Mouse (Mus musculus) lung, embryonic 16.5 days (tissue): ENCODE results near the gene Csnk2a1. TPM values are rescaled to one million over a fixed set of nuclear protein-coding genes. Genes with fewer than 3 reads are reported as not detected.
"Not testable (repeated sequence)": the region's sequence is repeated elsewhere in the genome, so short reads cannot be mapped to it uniquely, and the experiment has no call there.

Experiments
- ATAC-seq: fragments of 200-750 bp; cut with Nextera tagmentation; 2 replicates; pipeline ENCODE4 v1.8.0; 2017; ENCODE audit warnings: low read depth, mild to moderate bottlenecking, moderate library complexity
- H3K27ac ChIP-seq: fragments of 300-500 bp; sonication (generic); 2 replicates; pipeline ENCODE4 v1.5.1; 2014; ENCODE audit warnings: mild to moderate bottlenecking, control low read depth, low read length
- H3K27me3 ChIP-seq: fragments of 300-500 bp; sonication (generic); 2 replicates; pipeline ENCODE4 v1.6.1; 2014; ENCODE audit warnings: low read depth, low read length, mixed read lengths; ENCODE audit not compliant: control insufficient read depth, insufficient read depth
- H3K36me3 ChIP-seq: fragments of 300-500 bp; sonication (generic); 2 replicates; pipeline ENCODE4 v1.6.1; 2014; ENCODE audit warnings: low read length; ENCODE audit not compliant: control insufficient read depth, insufficient read depth
- H3K4me1 ChIP-seq: fragments of 300-500 bp; sonication (generic); replicated peaks from 2 replicates; pipeline ENCODE4 v1.6.1; 2014; ENCODE audit warnings: low read length, mixed read lengths; ENCODE audit not compliant: control insufficient read depth, insufficient read depth
- H3K4me2 ChIP-seq: fragments of 300-500 bp; sonication (generic); 2 replicates; pipeline ENCODE4 v1.6.1; 2014; ENCODE audit warnings: low read depth, low read length, control low read depth
- H3K4me3 ChIP-seq: fragments of 300-500 bp; sonication (generic); 2 replicates; pipeline ENCODE4 v1.5.1; 2014; ENCODE audit warnings: mild to moderate bottlenecking, low read length, control low read depth
- H3K9ac ChIP-seq: fragments of 300-500 bp; sonication (generic); 2 replicates; pipeline ENCODE4 v1.6.1; 2014; ENCODE audit warnings: low read length, control low read depth
- H3K9me3 ChIP-seq: fragments of 300-500 bp; sonication (generic); 2 replicates; pipeline ENCODE4 v1.6.1; 2016; ENCODE audit warnings: low read length; ENCODE audit not compliant: control insufficient read depth
- WGBS: fragments of 180-500 bp; shearing (Covaris S2); extraction: QIAGEN DNeasy Blood & Tissue Kit; methylation state at CpG from one replicate; pipeline ENCODE4 v1.1.7; 2014; 5-methylcytosine and 5-hydroxymethylcytosine counted together
- polyA plus RNA-seq: library from polyadenylated mRNA; unstranded; fragments of >200 nt; fragmentation: Nextera tagmentation; extraction: Ambion mirVana; gene quantifications from 2 replicates; pipeline ENCODE4 v1.2.1, GENCODE M21; 2015

Csnk2a1 gene
- polyA plus RNA-seq, 1 experiment from 2014 or later, result 84.4 TPM

- no peak overlapping the region for H3K4me3 ChIP-seq
- H3K9me3 ChIP-seq, result no peaks in the 10 kb centered on the region
- no peak overlapping the region for H3K9ac ChIP-seq
- WGBS, result 65% methylated on average over 7 of the region's 7 CpGs
- ATAC-seq, result peak; percentile 36; the same call in 1 of the 2 replicates
- peak overlapping the region; percentile 34; the same call in 1 of the 2 replicates for H3K27ac ChIP-seq
- no peaks in the 10 kb centered on the region for H3K27me3 ChIP-seq
- H3K36me3 ChIP-seq, result no peaks in the 10 kb centered on the region
- no peaks in the 10 kb centered on the region for H3K4me1 ChIP-seq
- no peak overlapping the region for H3K4me2 ChIP-seq
These were observed 36.5 kb upstream of the Csnk2a1 start for GRCm38 (mm10) chr2:152190161-152190560.

GRCm38 (mm10) chr2:152192591-152193345 lies 33.9 kb upstream of the Csnk2a1 start:
- Histone ChIP-seq H3K4me2 (no peak overlapping the region), H3K4me1 (no peaks in the 10 kb centered on the region), H3K27ac (no peak overlapping the region), H3K27me3 (no peaks in the 10 kb centered on the region), H3K9me3 (no peaks in the 10 kb centered on the region), H3K36me3 (no peaks in the 10 kb centered on the region), H3K4me3 (no peak overlapping the region), H3K9ac (no peak overlapping the region)
- no peak for ATAC-seq
- WGBS, result 70% methylated on average over 13 of the region's 13 CpGs

GRCm38 (mm10) chr2:152193346-152193710 lies 33.3 kb upstream of the Csnk2a1 start:
- ATAC-seq, result no peak
- Histone ChIP-seq H3K4me3 (no peak overlapping the region), H3K4me2 (no peak overlapping the region), H3K36me3 (no peaks in the 10 kb centered on the region), H3K27me3 (no peaks in the 10 kb centered on the region), H3K4me1 (no peaks in the 10 kb centered on the region), H3K9me3 (no peaks in the 10 kb centered on the region), H3K9ac (no peak overlapping the region), H3K27ac (no peak overlapping the region)
- 69% methylated on average over 7 of the region's 7 CpGs for WGBS

GRCm38 (mm10) chr2:152194586-152194985 lies 32.1 kb upstream of the Csnk2a1 start:
- H3K36me3 ChIP-seq, result no peaks in the 10 kb centered on the region
- no peaks in the 10 kb centered on the region for H3K9me3 ChIP-seq
- ATAC-seq, result no peak
- WGBS, result 87% methylated on average over 2 of the region's 2 CpGs
- H3K9ac ChIP-seq, result no peak overlapping the region
- H3K4me2 ChIP-seq, result no peak overlapping the region
- no peak overlapping the region for H3K4me3 ChIP-seq
- H3K4me1 ChIP-seq, result no peaks in the 10 kb centered on the region
- H3K27ac ChIP-seq, result no peak overlapping the region
- H3K27me3 ChIP-seq, result no peaks in the 10 kb centered on the region

GRCm38 (mm10) chr2:152196896-152197295 lies 29.7 kb upstream of the Csnk2a1 start:
- Histone ChIP-seq H3K4me1 (no peaks in the 10 kb centered on the region), H3K27ac (no peak overlapping the region), H3K36me3 (no peaks in the 10 kb centered on the region), H3K27me3 (no peaks in the 10 kb centered on the region), H3K4me3 (no peak overlapping the region), H3K4me2 (no peak overlapping the region), H3K9ac (no peak overlapping the region), H3K9me3 (no peaks in the 10 kb centered on the region)
- no peak for ATAC-seq
- WGBS, result 30% methylated on average over 3 of the region's 3 CpGs

GRCm38 (mm10) chr2:152197301-152197712 lies 29.3 kb upstream of the Csnk2a1 start:
- H3K27ac ChIP-seq, result no peak overlapping the region
- H3K9ac ChIP-seq, result no peak overlapping the region
- no peaks in the 10 kb centered on the region for H3K36me3 ChIP-seq
- 42% methylated on average over 10 of the region's 10 CpGs for WGBS
- H3K4me3 ChIP-seq, result no peak overlapping the region
- H3K4me1 ChIP-seq, result no peaks in the 10 kb centered on the region
- H3K27me3 ChIP-seq, result no peaks in the 10 kb centered on the region
- ATAC-seq, result peak; percentile 67
- no peaks in the 10 kb centered on the region for H3K9me3 ChIP-seq
- no peak overlapping the region for H3K4me2 ChIP-seq

GRCm38 (mm10) chr2:152206139-152206538 lies 20.5 kb upstream of the Csnk2a1 start:
- not testable (repeated sequence) for H3K9ac ChIP-seq, H3K36me3 ChIP-seq, H3K27ac ChIP-seq, H3K4me3 ChIP-seq, H3K4me2 ChIP-seq, H3K27me3 ChIP-seq, ATAC-seq, H3K9me3 ChIP-seq, H3K4me1 ChIP-seq
- 86% methylated on average over 7 of the region's 9 CpGs for WGBS

- no peaks in the 10 kb centered on the region for H3K4me1 ChIP-seq
- H3K4me2 ChIP-seq, result no peak overlapping the region
- no peaks in the 10 kb centered on the region for H3K9me3 ChIP-seq
- ATAC-seq, result no peak
- H3K27ac ChIP-seq, result no peak overlapping the region
- no peaks in the 10 kb centered on the region for H3K36me3 ChIP-seq
- no peak overlapping the region for H3K4me3 ChIP-seq
- WGBS, result 61% methylated on average over 3 of the region's 3 CpGs
- H3K27me3 ChIP-seq, result no peaks in the 10 kb centered on the region
- no peak overlapping the region for H3K9ac ChIP-seq
These were observed 14.8 kb upstream of the Csnk2a1 start for GRCm38 (mm10) chr2:152211871-152212270.

GRCm38 (mm10) chr2:152216975-152217374 lies 9.7 kb upstream of the Csnk2a1 start:
- H3K9me3 ChIP-seq, result no peaks in the 10 kb centered on the region
- WGBS, result 38% methylated on average over 1 of the region's 1 CpGs
- H3K4me2 ChIP-seq, result no peak overlapping the region
- H3K4me1 ChIP-seq, result no peaks in the 10 kb centered on the region
- H3K9ac ChIP-seq, result no peak overlapping the region
- H3K4me3 ChIP-seq, result no peak overlapping the region
- H3K36me3 ChIP-seq, result no peaks in the 10 kb centered on the region
- H3K27ac ChIP-seq, result no peak overlapping the region
- no peaks in the 10 kb centered on the region for H3K27me3 ChIP-seq
- no peak for ATAC-seq
